Mouse (Mus musculus) C2C12 (cell line): ENCODE results near the gene Fmo4.

Experiments used
- CEBPB ChIP-seq: IDR thresholded peaks from one replicate; pipeline ENCODE4 v1.6.1; 2011; ENCODE audit warnings: low read depth, mild to moderate bottlenecking, control low read depth, moderate library complexity
- CTCF ChIP-seq: IDR thresholded peaks from one replicate; pipeline ENCODE4 v1.5.1; 2011; ENCODE audit not compliant: control insufficient read depth, insufficient read depth, insufficient read length
- FOSL1 ChIP-seq: IDR thresholded peaks from one replicate; pipeline ENCODE4 v1.8.0; 2011; ENCODE audit warnings: mild to moderate bottlenecking, low read length; ENCODE audit not compliant: poor library complexity, insufficient read depth, severe bottlenecking
- MYOD1 ChIP-seq: IDR thresholded peaks from one replicate; pipeline ENCODE4 v1.6.1; 2011; ENCODE audit warnings: low read depth; ENCODE audit not compliant: control insufficient read depth, insufficient read length
- MYOG ChIP-seq: IDR thresholded peaks from one replicate; pipeline ENCODE4 v1.6.1; 2011; ENCODE audit not compliant: control insufficient read depth, insufficient read length; ENCODE audit errors: extremely low read depth
- USF1 ChIP-seq: IDR thresholded peaks from one replicate; pipeline ENCODE4 v1.6.1; 2011; ENCODE audit warnings: low read depth, mild to moderate bottlenecking, control low read depth, moderate library complexity

- TF ChIP-seq USF1 (no peak), CTCF (no peak), MYOD1 (no peak), MYOG (no peak), CEBPB (no peak), FOSL1 (no peak)
These were observed 18.2 kb upstream of the Fmo4 start for GRCm38 (mm10) chr1:162831838-162832573.
